Mouse (Mus musculus) midbrain, embryonic 15.5 days (tissue): ENCODE measurements around the gene Cox19. TPM values are rescaled to one million over a fixed set of nuclear protein-coding genes. Genes with fewer than 3 reads are reported as not detected.
A peak's percentile ranks its signal among the peaks of the same experiment; 100 is the strongest.
"Not testable (repeated sequence)": the region's sequence is repeated elsewhere in the genome, so short reads cannot be mapped to it uniquely, and the experiment has no call there.

Source experiments
- ATAC-seq: fragments of 200-750 bp; cut with Nextera tagmentation; replicated peaks from 2 replicates; pipeline ENCODE4 v1.8.0; 2017; ENCODE audit warnings: moderate TSS enrichment
- H3K27ac ChIP-seq: fragments of 300-500 bp; sonication (generic); 2 replicates; pipeline ENCODE4 v1.5.1; 2015; ENCODE audit warnings: mild to moderate bottlenecking, inconsistent platforms
- H3K27me3 ChIP-seq: fragments of 300-500 bp; sonication (generic); replicated peaks from 2 replicates; pipeline ENCODE4 v1.6.1; 2015; ENCODE audit warnings: inconsistent platforms
- H3K36me3 ChIP-seq: fragments of 300-500 bp; sonication (generic); replicated peaks from 2 replicates; pipeline ENCODE4 v1.6.1; 2015; ENCODE audit warnings: inconsistent platforms
- H3K4me1 ChIP-seq: fragments of 300-500 bp; sonication (generic); 2 replicates; pipeline ENCODE4 v1.6.1; 2015; ENCODE audit warnings: inconsistent platforms
- H3K4me2 ChIP-seq: fragments of 300-500 bp; sonication (generic); 2 replicates; pipeline ENCODE4 v1.6.1; 2015; ENCODE audit warnings: inconsistent platforms, mild to moderate bottlenecking, moderate library complexity
- H3K4me3 ChIP-seq: fragments of 300-500 bp; sonication (generic); 2 replicates; pipeline ENCODE4 v1.5.1; 2015; ENCODE audit warnings: mild to moderate bottlenecking, inconsistent platforms
- H3K9ac ChIP-seq: fragments of 300-500 bp; sonication (generic); 2 replicates; pipeline ENCODE4 v1.6.1; 2015; ENCODE audit warnings: mild to moderate bottlenecking, inconsistent platforms
- H3K9me3 ChIP-seq: fragments of 300-500 bp; sonication (generic); 2 replicates; pipeline ENCODE4 v1.6.1; 2016; ENCODE audit warnings: inconsistent platforms
- WGBS: fragments of 180-500 bp; shearing (Covaris S2); methylation state at CpG from one replicate; pipeline ENCODE4 v1.1.7; 2015; ENCODE audit warnings: mixed read lengths; 5-methylcytosine and 5-hydroxymethylcytosine counted together
- polyA plus RNA-seq: library from polyadenylated mRNA; unstranded; fragments of >200 nt; fragmentation: Nextera tagmentation; extraction: Ambion mirVana; gene quantifications from 2 replicates; pipeline ENCODE4 v1.2.1, GENCODE M21; 2015

Gene Cox19
- polyA plus RNA-seq, 1 experiment from 2014 or later: 108 TPM

DNA sequence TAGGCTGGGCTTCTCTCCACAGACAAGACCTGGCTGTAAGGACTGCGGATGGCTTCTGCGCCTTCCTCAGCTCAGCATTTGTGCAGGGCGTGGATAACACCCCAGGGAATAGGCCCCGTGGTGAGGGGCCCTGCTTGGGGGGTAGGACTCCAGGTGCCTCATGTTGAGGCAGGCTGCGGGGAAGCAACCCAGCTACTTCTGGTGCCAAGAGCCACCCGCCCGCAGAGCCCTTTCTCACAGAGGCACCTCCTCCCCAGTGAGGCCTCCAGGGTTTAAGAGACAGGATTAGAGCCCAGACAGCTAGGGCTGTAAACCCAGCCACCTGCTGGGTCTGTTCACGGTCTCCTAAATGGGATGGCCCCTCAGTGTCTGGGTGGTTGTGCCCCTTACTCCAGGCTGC, 410 bp upstream of the Cox19 start:
- no peak for ATAC-seq
- H3K9ac ChIP-seq: no peak overlapping the region
- no peaks in the 10 kb centered on the region; the same call in 1 of the 2 replicates for H3K4me1 ChIP-seq
- no peak overlapping the region for H3K4me2 ChIP-seq
- 25% methylated on average over 8 of the region's 8 CpGs for WGBS
- H3K36me3 ChIP-seq: no peaks in the 10 kb centered on the region
- H3K27me3 ChIP-seq: no peaks in the 10 kb centered on the region
- H3K9me3 ChIP-seq: no peaks in the 10 kb centered on the region
- no peak overlapping the region for H3K27ac ChIP-seq
- H3K4me3 ChIP-seq: no peak overlapping the region

- H3K36me3 ChIP-seq: no peaks in the 10 kb centered on the region
- no peaks in the 10 kb centered on the region for H3K27me3 ChIP-seq
- no peaks in the 10 kb centered on the region for H3K9me3 ChIP-seq
- no peak for ATAC-seq
- H3K4me3 ChIP-seq: no peak overlapping the region
- no peak overlapping the region for H3K9ac ChIP-seq
- 81% methylated on average over 6 of the region's 6 CpGs for WGBS
- H3K27ac ChIP-seq: no peak overlapping the region
- H3K4me1 ChIP-seq: no peaks in the 10 kb centered on the region; the same call in 1 of the 2 replicates
- H3K4me2 ChIP-seq: no peak overlapping the region
Measured at GRCm38 (mm10) chr5:139349713-139350112, 1.5 kb downstream of the Cox19 start.

- peaks cover 7% of the 10 kb centered on the region for H3K36me3 ChIP-seq
- no peak for ATAC-seq
- H3K27ac ChIP-seq: no peak overlapping the region
- H3K4me3 ChIP-seq: no peak overlapping the region
- no peak overlapping the region for H3K9ac ChIP-seq
- no peaks in the 10 kb centered on the region for H3K9me3 ChIP-seq
- H3K4me2 ChIP-seq: no peak overlapping the region
- 54% methylated on average over 1 of the region's 1 CpGs for WGBS
- H3K4me1 ChIP-seq: peaks cover 16% of the 10 kb centered on the region
- no peaks in the 10 kb centered on the region for H3K27me3 ChIP-seq
Measured at GRCm38 (mm10) chr5:139347225-139347624, 4.0 kb downstream of the Cox19 start.

GRCm38 (mm10) chr5:139345364-139345714, 5.9 kb downstream of the Cox19 start:
- H3K27me3 ChIP-seq: no peaks in the 10 kb centered on the region
- H3K4me1 ChIP-seq: peaks cover 17% of the 10 kb centered on the region
- peak overlapping the region; percentile 67 for H3K27ac ChIP-seq
- ATAC-seq: peak; percentile 31
- H3K9ac ChIP-seq: no peak overlapping the region; the same call in 1 of the 2 replicates
- peak overlapping the region; percentile 92 for H3K4me2 ChIP-seq
- H3K4me3 ChIP-seq: peak overlapping the region; percentile 93
- no peaks in the 10 kb centered on the region for H3K9me3 ChIP-seq
- 15% methylated on average over 5 of the region's 5 CpGs for WGBS
- H3K36me3 ChIP-seq: peaks cover 13% of the 10 kb centered on the region

- H3K4me3 ChIP-seq: peak overlapping the region; percentile 93
- under 1% methylated on average over 33 of the region's 33 CpGs for WGBS
- peak overlapping the region; percentile 92 for H3K4me2 ChIP-seq
- H3K27ac ChIP-seq: peak overlapping the region; percentile 83
- peaks cover 21% of the 10 kb centered on the region for H3K4me1 ChIP-seq
- H3K9me3 ChIP-seq: no peaks in the 10 kb centered on the region
- peaks cover 17% of the 10 kb centered on the region for H3K36me3 ChIP-seq
- H3K27me3 ChIP-seq: no peaks in the 10 kb centered on the region
- ATAC-seq: peak; percentile 93
- H3K9ac ChIP-seq: peak overlapping the region; percentile 96
Measured at GRCm38 (mm10) chr5:139344687-139345363, 6.4 kb downstream of the Cox19 start.

DNA sequence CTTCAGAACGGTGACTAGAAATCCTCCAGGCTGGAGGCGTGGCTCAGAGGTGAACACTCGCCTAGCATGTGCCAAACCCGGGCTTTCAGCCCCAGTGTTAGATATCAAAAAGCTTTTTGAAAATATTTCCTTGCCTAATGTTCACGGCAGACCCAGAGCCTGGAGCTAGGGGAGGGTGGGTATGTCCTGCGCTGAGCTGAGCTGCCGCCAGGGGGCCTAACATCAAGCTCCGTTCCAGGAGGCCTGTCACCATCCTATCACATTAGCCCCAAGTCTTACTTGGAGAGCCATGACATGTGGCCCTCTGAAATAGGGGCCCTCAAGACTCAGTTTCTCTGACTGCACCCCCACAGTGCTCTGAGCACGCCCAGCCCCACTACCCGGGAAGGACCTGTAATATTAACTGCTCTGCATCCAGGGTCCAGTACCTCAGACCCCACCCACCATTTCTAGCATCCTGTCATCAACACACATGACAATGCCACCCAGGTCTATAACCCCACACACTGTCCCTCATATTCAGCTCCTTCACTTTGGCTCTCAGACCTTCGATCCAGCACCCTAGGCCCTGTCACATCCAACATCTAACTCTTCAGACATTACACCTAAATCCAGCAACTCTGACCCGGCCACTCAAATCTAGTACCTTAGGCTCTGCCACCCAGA, 7.1 kb downstream of the Cox19 start:
- peaks cover 20% of the 10 kb centered on the region for H3K36me3 ChIP-seq
- no peaks in the 10 kb centered on the region for H3K9me3 ChIP-seq
- H3K4me3 ChIP-seq: peak overlapping the region; percentile 93
- peak overlapping the region; percentile 96 for H3K9ac ChIP-seq
- peak overlapping the region; percentile 83 for H3K27ac ChIP-seq
- peaks cover 21% of the 10 kb centered on the region for H3K4me1 ChIP-seq
- H3K4me2 ChIP-seq: peak overlapping the region; percentile 92
- WGBS: 5% methylated on average over 12 of the region's 12 CpGs
- H3K27me3 ChIP-seq: no peaks in the 10 kb centered on the region
- ATAC-seq: peak; percentile 78

GRCm38 (mm10) chr5:139338891-139339290, 12.3 kb downstream of the Cox19 start:
- no peak overlapping the region for H3K9ac ChIP-seq

DNA sequence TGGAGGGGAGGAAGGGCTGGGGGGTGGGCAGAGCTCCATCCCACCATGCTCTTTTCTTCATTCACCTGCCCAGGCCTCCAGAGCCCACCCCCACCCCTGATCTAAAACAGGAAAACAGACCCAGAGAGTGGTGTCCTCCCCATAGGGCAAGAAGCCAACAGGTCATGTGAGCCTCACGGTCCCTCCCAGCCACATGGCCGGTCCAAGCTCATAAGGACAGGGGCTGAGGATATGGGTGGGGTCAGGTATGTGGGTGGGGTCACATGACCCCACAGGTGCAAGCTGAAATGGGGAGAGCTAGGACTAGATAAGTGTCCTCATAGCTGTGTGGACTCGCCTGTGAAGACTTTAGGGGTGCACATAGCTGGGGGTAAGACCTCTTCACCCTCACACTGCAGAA, 12.8 kb downstream of the Cox19 start:
- Histone ChIP-seq H3K27me3 (no peaks in the 10 kb centered on the region), H3K4me3 (no peak overlapping the region), H3K9me3 (no peaks in the 10 kb centered on the region), H3K27ac (no peak overlapping the region), H3K4me2 (no peak overlapping the region), H3K9ac (no peak overlapping the region), H3K36me3 (peaks cover 40% of the 10 kb centered on the region), H3K4me1 (peaks cover 11% of the 10 kb centered on the region)
- 88% methylated on average over 3 of the region's 3 CpGs for WGBS
- no peak for ATAC-seq

More at GRCm38 (mm10) chr5:139338891-139339290, 12.3 kb downstream of the Cox19 start:
- H3K27me3 ChIP-seq: no peaks in the 10 kb centered on the region
- H3K4me2 ChIP-seq: no peak overlapping the region
- H3K4me1 ChIP-seq: peaks cover 16% of the 10 kb centered on the region
- 79% methylated on average over 11 of the region's 11 CpGs for WGBS
- no peak for ATAC-seq
- H3K36me3 ChIP-seq: peaks cover 40% of the 10 kb centered on the region
- H3K9me3 ChIP-seq: no peaks in the 10 kb centered on the region
- no peak overlapping the region for H3K27ac ChIP-seq
- no peak overlapping the region for H3K4me3 ChIP-seq

DNA sequence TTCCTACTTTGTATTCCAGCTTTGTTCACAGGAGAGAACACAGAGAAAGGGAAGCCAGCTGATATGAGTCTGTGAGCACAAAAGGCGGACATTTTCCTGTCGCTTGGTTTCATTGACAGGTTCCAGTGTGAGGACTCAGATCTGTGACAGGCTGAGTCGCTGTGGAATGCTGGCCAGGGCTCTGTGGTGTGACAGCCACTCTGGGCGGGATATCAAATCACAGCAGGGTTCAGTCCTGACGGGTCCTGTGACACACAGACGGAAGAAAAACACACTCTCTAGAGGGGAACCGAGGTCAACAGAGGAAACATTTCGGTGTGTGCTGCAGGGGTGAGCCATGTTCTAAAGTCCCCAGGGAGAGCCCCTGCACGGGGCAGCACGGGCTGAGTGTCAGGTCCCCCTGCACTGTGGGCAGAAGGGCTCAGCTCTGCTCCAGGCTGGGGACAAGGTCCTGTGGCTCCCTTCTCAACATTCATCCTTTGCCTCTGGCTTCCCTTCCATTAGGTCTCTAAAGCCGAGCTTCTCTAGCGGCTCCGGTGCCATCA, 13.3 kb downstream of the Cox19 start:
- no peak for ATAC-seq
- H3K4me1 ChIP-seq: 0 out of 2 replicates have a peak, but pooled peaks cover 8% of the 10 kb centered on the region
- no peak overlapping the region for H3K9ac ChIP-seq
- H3K27me3 ChIP-seq: no peaks in the 10 kb centered on the region
- H3K27ac ChIP-seq: no peak overlapping the region
- peaks cover 40% of the 10 kb centered on the region for H3K36me3 ChIP-seq
- no peak overlapping the region for H3K4me3 ChIP-seq
- no peaks in the 10 kb centered on the region for H3K9me3 ChIP-seq
- no peak overlapping the region for H3K4me2 ChIP-seq
- WGBS: 82% methylated on average over 13 of the region's 13 CpGs

GRCm38 (mm10) chr5:139335634-139336033, 15.6 kb downstream of the Cox19 start:
- H3K4me2 ChIP-seq: no peak overlapping the region
- no peaks in the 10 kb centered on the region for H3K27me3 ChIP-seq
- H3K27ac ChIP-seq: no peak overlapping the region
- H3K9me3 ChIP-seq: no peaks in the 10 kb centered on the region
- ATAC-seq: peak; percentile 43
- H3K4me1 ChIP-seq: 0 out of 2 replicates have a peak, but pooled peaks cover 5% of the 10 kb centered on the region
- WGBS: 93% methylated on average over 4 of the region's 4 CpGs
- H3K4me3 ChIP-seq: no peak overlapping the region
- peaks cover 30% of the 10 kb centered on the region for H3K36me3 ChIP-seq
- no peak overlapping the region for H3K9ac ChIP-seq

DNA sequence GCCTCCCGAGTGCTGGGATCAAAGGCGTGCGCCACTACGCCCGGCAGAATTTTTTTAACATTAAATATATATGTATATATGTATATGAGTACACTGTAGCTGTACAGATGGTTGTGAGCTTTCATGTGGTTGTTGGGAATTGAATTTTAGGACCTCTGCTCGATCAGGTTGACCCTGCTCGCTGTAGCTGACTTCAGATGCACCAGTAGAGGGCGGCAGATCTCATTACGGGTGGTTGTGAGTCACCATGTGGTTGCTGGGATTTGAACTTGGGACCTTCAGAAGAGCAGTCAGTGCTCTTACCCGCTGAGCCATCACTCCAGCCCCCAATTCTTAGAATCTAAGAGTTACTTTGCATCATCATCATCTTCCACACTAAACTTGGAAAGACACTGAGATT, 16.8 kb downstream of the Cox19 start:
- peaks cover 21% of the 10 kb centered on the region for H3K36me3 ChIP-seq
- not testable (repeated sequence) for H3K27me3 ChIP-seq, H3K9ac ChIP-seq, H3K27ac ChIP-seq, H3K4me3 ChIP-seq, H3K4me2 ChIP-seq, H3K4me1 ChIP-seq, ATAC-seq, H3K9me3 ChIP-seq
- WGBS: 92% methylated on average over 10 of the region's 10 CpGs

- 80% methylated on average over 16 of the region's 16 CpGs for WGBS
- peaks cover 18% of the 10 kb centered on the region for H3K36me3 ChIP-seq
- no peak overlapping the region for H3K4me3 ChIP-seq
- no peak overlapping the region for H3K27ac ChIP-seq
- no peak overlapping the region for H3K4me2 ChIP-seq
- no peak overlapping the region for H3K9ac ChIP-seq
- no peaks in the 10 kb centered on the region for H3K9me3 ChIP-seq
- H3K4me1 ChIP-seq: no peaks in the 10 kb centered on the region
- H3K27me3 ChIP-seq: no peaks in the 10 kb centered on the region; the same call in 1 of the 2 replicates
- ATAC-seq: no peak
Measured at GRCm38 (mm10) chr5:139333301-139334013, 17.8 kb downstream of the Cox19 start.
